Mouse (Mus musculus) gastrocnemius, adult 18-20 months (tissue): ENCODE results near the gene Acot1. TPM values are rescaled to one million over a fixed set of nuclear protein-coding genes. Genes with fewer than 3 reads are reported as not detected.

Experiments
- DNase-seq: peaks from one replicate; pipeline ENCODE4 v3.0.0; 2021; ENCODE audit warnings: low spot score
- total RNA-seq, 2 experiments: library from RNA; stranded (reverse); gene quantifications; 2 replicates each; pipeline ENCODE4 v1.2.3; 2021

The Acot1 gene
- total RNA-seq, 2 experiments from 2014 or later, result 3.1 to 3.3 TPM

- DNase-seq, result no peak
Observed at GRCm38 (mm10) chr12:84063228-84063627, 53.9 kb downstream of the Acot1 start.

DNA sequence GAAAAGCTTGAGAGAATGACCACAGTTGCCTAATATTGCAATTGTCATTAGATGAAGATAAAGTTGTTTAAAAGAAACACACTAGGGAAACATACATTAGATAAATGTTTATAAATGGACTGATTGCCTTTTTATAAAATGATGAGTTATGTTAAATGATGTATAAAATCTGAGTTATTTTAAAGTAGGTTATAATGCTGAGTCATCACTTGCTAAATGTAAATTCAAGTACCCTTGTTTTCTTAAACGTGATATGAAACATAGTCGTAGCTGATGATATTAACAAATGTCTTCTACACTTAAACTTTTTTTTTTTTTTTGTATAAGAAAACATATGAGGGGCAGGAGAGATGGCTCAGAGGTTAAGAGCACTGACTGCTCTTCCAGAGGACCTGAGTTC, 54.5 kb downstream of the Acot1 start:
- DNase-seq, result no peak

- no peak for DNase-seq
Observed at GRCm38 (mm10) chr12:84064621-84065020, 55.3 kb downstream of the Acot1 start.

DNA sequence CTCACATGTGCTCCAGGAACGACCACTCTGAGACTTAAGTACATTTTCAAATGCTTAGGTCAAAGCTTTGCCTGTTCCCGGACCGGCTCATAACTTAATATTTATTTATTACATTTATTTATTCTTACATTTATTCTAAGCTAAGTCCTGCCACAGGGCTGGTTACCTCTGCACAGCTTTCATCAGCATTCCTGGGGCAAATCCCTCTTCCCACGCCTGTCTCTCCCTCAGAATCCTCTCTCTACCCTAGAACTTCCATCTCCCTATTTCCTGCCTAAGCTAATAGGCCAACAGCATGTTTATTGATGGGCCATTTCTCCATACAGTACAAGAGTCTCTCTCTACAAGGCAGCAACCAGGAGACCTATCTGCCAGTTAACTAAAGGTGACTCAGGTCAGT, 58.5 kb downstream of the Acot1 start:
- no peak for DNase-seq

Other genes with a start within 250 kb of the Acot1 start
- under 1 TPM; 0.57 to 0.83 TPM for gene Papln, start 245.9 kb upstream of the Acot1 start, total RNA-seq
- gene Numb, start 87.6 kb upstream of the Acot1 start, total RNA-seq, result 10 to 100 TPM; 16.3 to 19.4 TPM
- 1 to 10 TPM; 3.1 to 3.7 TPM for gene Riox1, start 58.9 kb upstream of the Acot1 start, total RNA-seq
- not detected for gene Heatr4, start 24.6 kb upstream of the Acot1 start, total RNA-seq
- 10 to 100 TPM; 17.0 to 23.3 TPM for gene Acot2, start 21.6 kb upstream of the Acot1 start, total RNA-seq
- under 1 TPM; 0.07 to 0.14 TPM for gene Acot4, start 28.9 kb downstream of the Acot1 start, total RNA-seq
- gene Gm49366, start 29.4 kb downstream of the Acot1 start, total RNA-seq, result not detected
- not detected for gene Acot3, start 42.7 kb downstream of the Acot1 start, total RNA-seq
- gene Acot5, start 59.8 kb downstream of the Acot1 start, total RNA-seq, result not detected
- 1 to 10 TPM; 2.5 to 3.0 TPM for gene Acot6, start 91.2 kb downstream of the Acot1 start, total RNA-seq
- gene Dnal1, start 104.9 kb downstream of the Acot1 start, total RNA-seq, result 1 to 10 TPM; 7.3 to 7.4 TPM
- under 1 TPM in 1 of 2 experiments, not detected in 1; 0.11 TPM for gene Pnma1, start 139.0 kb downstream of the Acot1 start, total RNA-seq
- gene Elmsan1, start 209.4 kb downstream of the Acot1 start, total RNA-seq, result 10 to 100 TPM in 1 of 2 experiments, 1 to 10 TPM in 1; 6.9 to 10.9 TPM